24 mouse cellular contexts compared by ENCODE assay signal in the genomic region with DNA sequence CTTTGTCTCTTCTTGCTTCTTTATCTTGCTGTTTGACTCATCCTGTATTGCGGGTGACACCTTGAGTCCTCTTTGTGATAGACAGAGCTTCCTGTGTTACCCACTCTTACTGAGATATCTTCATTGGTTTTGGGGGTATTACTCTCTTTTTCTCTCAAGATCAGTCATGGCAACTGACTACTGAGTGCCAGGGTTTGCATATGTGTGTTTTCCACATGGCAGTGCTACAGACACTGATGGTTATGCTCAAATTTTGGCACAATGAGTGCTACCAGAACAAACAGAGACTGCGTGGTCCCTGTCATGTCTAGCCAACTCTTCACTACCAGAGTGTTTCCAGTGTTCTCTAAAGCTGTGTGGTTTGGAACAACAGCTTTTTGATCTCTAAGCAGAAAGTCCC.
A peak's percentile ranks its signal among the peaks of the same experiment; 100 is the strongest.
DNase-seq lines count a peak whose midpoint lies in the region; ATAC-seq and TF ChIP-seq lines count a peak whose summit lies in the region.
"Had no signal": no experiment of that assay in that cellular context is flagged by ENCODE, and none has a peak within 500 bp of the region (broad histone marks: within the 10 kb centered on the region; RNA-seq: fewer than 3 reads in every experiment).

No protein-coding gene starts in this region.

- no peaks in the 10 kb centered on the region for H3K27me3 ChIP-seq in heart, embryonic 12.5 days (replicated peaks)
- no peaks in the 10 kb centered on the region for H3K27me3 ChIP-seq in cerebellum, adult 2 months (ENCODE audit: control insufficient read depth, insufficient read depth, low read length)
- H3K27me3 ChIP-seq: embryonic facial prominence, embryonic 13.5 days; forebrain, embryonic 15.5 days; hindbrain, embryonic 12.5 days; limb, embryonic 12.5 days; lung, embryonic 15.5 days; midbrain, embryonic 12.5 days; Patski had no signal

- TF ChIP-seq POLR2A in cerebellum, adult 2 months (IDR thresholded peaks at IDR 0.05; ENCODE audit: borderline replicate concordance, insufficient read depth, low read length), result no peak

- H3K27ac ChIP-seq in heart, embryonic 12.5 days (ENCODE audit: poor library complexity, severe bottlenecking), result no peak overlapping the region
- H3K27ac ChIP-seq in cerebellum, adult 2 months (ENCODE audit: insufficient read depth, low read length), result no peak overlapping the region
- H3K27ac ChIP-seq: embryonic facial prominence, embryonic 13.5 days; forebrain, embryonic 15.5 days; heart, embryonic 10.5 days; hindbrain, embryonic 12.5 days; limb, embryonic 12.5 days; liver, embryonic 14.5 days; lung, embryonic 15.5 days; midbrain, embryonic 12.5 days had no signal

- peak; percentile 10 for DNase-seq in layer of hippocampus, adult 9-10 months (ENCODE audit: low spot score)
- no peak for DNase-seq in layer of hippocampus, adult 11-12 months (ENCODE audit: low spot score)
- peak; percentile 79 for DNase-seq in CD4-positive, CD25-positive, alpha-beta regulatory T cell, adult 2 months (ENCODE audit: low read depth, low spot score)
- DNase-seq in natural killer cell, adult 2 months (ENCODE audit: low spot score in 2 of 2), result peak; percentile 63 to 77
- DNase-seq in spleen, postnatal 4 days (ENCODE audit: low spot score in 2 of 2), result no peak
- no peak for DNase-seq in cerebellum, adult 2 months
- DNase-seq: adrenal gland, postnatal 14 days; cerebellum, postnatal 10 days; gastrocnemius, postnatal 25 days; heart, postnatal 10 days; kidney, adult 8-10 months; kidney, postnatal 14 days; right cerebral cortex, postnatal 14 days had no signal

- no peak overlapping the region for H3K4me3 ChIP-seq in heart, embryonic 12.5 days
- no peak overlapping the region for H3K4me3 ChIP-seq in cerebellum, adult 2 months (replicated peaks; ENCODE audit: insufficient read depth, low read depth, low read length)
- H3K4me3 ChIP-seq: embryonic facial prominence, embryonic 13.5 days; forebrain, embryonic 15.5 days; heart, embryonic 10.5 days; hindbrain, embryonic 12.5 days; limb, embryonic 12.5 days; lung, embryonic 15.5 days; midbrain, embryonic 12.5 days had no signal

- H3K9ac ChIP-seq in heart, embryonic 12.5 days, result no peak overlapping the region
- H3K9ac ChIP-seq: embryonic facial prominence, embryonic 13.5 days; forebrain, embryonic 15.5 days; hindbrain, embryonic 12.5 days; limb, embryonic 12.5 days; liver, embryonic 14.5 days; lung, embryonic 15.5 days; midbrain, embryonic 12.5 days had no signal

- no peak for TF ChIP-seq CTCF in cerebellum, adult 2 months (IDR thresholded peaks at IDR 0.05; ENCODE audit: borderline replicate concordance, insufficient read depth, low read depth, low read length)

- ATAC-seq in activated CD4-positive, CD25-positive, alpha-beta regulatory T cell, adult 4 months, result peak; percentile 80
- ATAC-seq in heart, embryonic 12.5 days (ENCODE audit: insufficient number of reproducible peaks, low FRiP score), result no peak
- ATAC-seq: forebrain, embryonic 15.5 days; Patski had no signal

- H3K9me3 ChIP-seq in heart, embryonic 12.5 days (replicated peaks), result no peaks in the 10 kb centered on the region
- H3K9me3 ChIP-seq: embryonic facial prominence, embryonic 13.5 days; forebrain, embryonic 15.5 days; heart, embryonic 10.5 days; hindbrain, embryonic 12.5 days; limb, embryonic 12.5 days; lung, embryonic 15.5 days; midbrain, embryonic 12.5 days had no signal

- no peak overlapping the region for H3K4me2 ChIP-seq in heart, embryonic 12.5 days
- H3K4me2 ChIP-seq: embryonic facial prominence, embryonic 13.5 days; forebrain, embryonic 15.5 days; hindbrain, embryonic 12.5 days; limb, embryonic 12.5 days; lung, embryonic 15.5 days; midbrain, embryonic 12.5 days had no signal

- H3K36me3 ChIP-seq in heart, embryonic 12.5 days, result no peaks in the 10 kb centered on the region
- H3K36me3 ChIP-seq: embryonic facial prominence, embryonic 13.5 days; forebrain, embryonic 15.5 days; heart, embryonic 10.5 days; hindbrain, embryonic 12.5 days; limb, embryonic 12.5 days; lung, embryonic 15.5 days; midbrain, embryonic 12.5 days had no signal

- 75% methylated on average over 2 of the region's 2 CpGs for WGBS in heart, embryonic 12.5 days
- WGBS in cerebellum, adult 2 months, result 63% methylated on average over 2 of the region's 2 CpGs

- no peaks in the 10 kb centered on the region for H3K4me1 ChIP-seq in heart, embryonic 12.5 days (replicated peaks)
- no peaks in the 10 kb centered on the region for H3K4me1 ChIP-seq in cerebellum, adult 2 months (ENCODE audit: control insufficient read depth, insufficient read depth, low read length)
- H3K4me1 ChIP-seq: embryonic facial prominence, embryonic 13.5 days; forebrain, embryonic 15.5 days; heart, embryonic 10.5 days; hindbrain, embryonic 12.5 days; limb, embryonic 12.5 days; lung, embryonic 15.5 days; midbrain, embryonic 12.5 days had no signal

Comparison
In these comparisons a context has a peak if more than half of its experiments do, and no peak if none do; other contexts are left out.
1. DNase-seq: peak in layer of hippocampus, adult 9-10 months (single experiment), CD4-positive, CD25-positive, alpha-beta regulatory T cell, adult 2 months (single experiment) and natural killer cell, adult 2 months (2 of 2); none in layer of hippocampus, adult 11-12 months (single experiment), spleen, postnatal 4 days (0 of 2) and cerebellum, adult 2 months (0 of 2).